Mouse (Mus musculus): ENCODE data around the gene Erv3. TPM values are rescaled to one million over a fixed set of nuclear protein-coding genes. Genes with fewer than 3 reads are reported as not detected.

Erv3 gene
- polyA plus RNA-seq, 1 experiment from 2014 or later: not detected

DNA sequence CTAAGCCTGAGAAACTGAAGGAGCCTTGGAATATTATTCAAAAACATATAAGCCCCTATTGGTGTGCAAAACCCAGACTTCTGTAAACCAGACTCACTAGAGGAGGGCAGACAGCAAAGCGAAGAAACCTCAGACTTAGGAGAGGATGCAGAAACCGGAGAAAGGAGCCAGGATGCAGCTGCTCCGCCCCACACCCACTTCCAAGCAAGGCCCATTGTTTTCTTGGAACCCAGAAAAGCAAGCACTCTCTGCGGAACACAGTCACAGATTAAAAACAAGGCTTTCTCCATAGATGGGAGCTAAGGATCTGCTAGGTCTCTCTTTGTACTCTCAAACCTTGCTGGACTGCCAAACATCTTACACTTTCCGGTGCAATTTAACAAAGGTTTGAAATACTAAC lies 33.0 kb upstream of the Erv3 start:
- no peaks in the 10 kb centered on the region for H3K9me3 ChIP-seq
- no peak overlapping the region for H3K27ac ChIP-seq
- H3K36me3 ChIP-seq: no peaks in the 10 kb centered on the region
- peaks cover 36% of the 10 kb centered on the region for H3K4me1 ChIP-seq
- no peaks in the 10 kb centered on the region for H3K27me3 ChIP-seq (ENCODE audit: insufficient read depth, poor library complexity, severe bottlenecking)
- 53% methylated on average over 5 of the region's 5 CpGs for WGBS
- DNase-seq (ENCODE audit: low spot score): peak; percentile 69
- no peak overlapping the region for H3K4me3 ChIP-seq

DNA sequence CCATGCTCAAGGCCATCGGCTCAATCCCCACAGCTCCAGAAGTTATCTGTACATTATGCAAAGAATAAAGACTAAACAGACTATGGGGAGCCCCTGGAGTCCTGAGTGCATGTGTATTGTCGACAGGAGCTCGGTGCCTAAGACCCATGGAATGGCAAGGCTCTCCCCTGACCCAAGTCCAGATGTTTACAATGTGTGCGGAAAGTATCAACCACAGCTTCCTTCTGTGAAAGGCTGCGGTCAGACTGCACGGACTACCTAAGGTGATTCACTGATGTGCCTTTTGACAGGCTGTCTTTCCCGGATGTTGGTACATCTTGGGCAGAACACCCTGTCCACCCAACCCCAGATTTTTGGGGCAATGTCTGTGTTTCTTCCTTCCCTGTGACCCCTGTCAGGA lies 28.7 kb upstream of the Erv3 start:
- Histone ChIP-seq H3K4me3 (no peak overlapping the region), H3K27ac (no peak overlapping the region), H3K36me3 (no peaks in the 10 kb centered on the region), H3K4me1 (peaks cover 40% of the 10 kb centered on the region), H3K9me3 (no peaks in the 10 kb centered on the region), H3K27me3 (ENCODE audit: insufficient read depth, poor library complexity, severe bottlenecking) (no peaks in the 10 kb centered on the region)
- no peak for DNase-seq (ENCODE audit: low spot score)
- WGBS: 76% methylated on average over 7 of the region's 7 CpGs

DNA sequence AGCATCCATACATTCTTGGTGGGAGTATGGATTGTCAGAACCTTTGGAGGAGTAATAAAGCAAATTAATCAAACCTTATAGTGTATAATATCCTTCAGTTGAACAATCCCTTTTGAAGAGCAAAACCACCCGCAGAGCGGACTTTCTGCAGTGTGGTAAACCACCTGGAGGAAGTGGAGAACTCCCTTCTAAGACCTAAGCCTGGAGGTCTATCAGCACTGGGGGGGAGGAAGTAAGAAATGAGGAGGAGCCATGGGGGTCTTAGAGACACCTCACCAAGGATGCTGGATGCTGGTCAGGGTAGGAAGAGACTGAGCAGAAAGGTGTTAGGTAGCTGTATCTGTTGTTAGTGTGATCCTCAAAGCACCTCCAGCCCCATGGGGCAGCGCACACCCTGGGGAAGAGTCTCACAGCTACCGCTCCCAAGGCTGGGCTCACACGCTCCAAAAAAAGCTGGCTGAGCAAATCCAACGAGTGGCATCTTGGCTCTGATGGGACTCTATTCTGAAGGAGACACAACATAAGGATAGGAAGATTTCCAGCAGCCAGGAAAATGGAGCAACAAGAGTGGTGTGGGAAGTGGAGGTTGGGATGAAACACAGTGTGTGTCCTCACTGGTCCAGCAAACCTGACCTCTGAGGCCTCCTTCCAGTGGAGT lies 27.1 kb upstream of the Erv3 start:
- Histone ChIP-seq H3K36me3 (no peaks in the 10 kb centered on the region), H3K27ac (no peak overlapping the region), H3K4me3 (no peak overlapping the region), H3K27me3 (ENCODE audit: insufficient read depth, poor library complexity, severe bottlenecking) (no peaks in the 10 kb centered on the region), H3K4me1 (peaks cover 37% of the 10 kb centered on the region), H3K9me3 (no peaks in the 10 kb centered on the region)
- 78% methylated on average over 6 of the region's 6 CpGs for WGBS
- no peak for DNase-seq (ENCODE audit: low spot score)

DNA sequence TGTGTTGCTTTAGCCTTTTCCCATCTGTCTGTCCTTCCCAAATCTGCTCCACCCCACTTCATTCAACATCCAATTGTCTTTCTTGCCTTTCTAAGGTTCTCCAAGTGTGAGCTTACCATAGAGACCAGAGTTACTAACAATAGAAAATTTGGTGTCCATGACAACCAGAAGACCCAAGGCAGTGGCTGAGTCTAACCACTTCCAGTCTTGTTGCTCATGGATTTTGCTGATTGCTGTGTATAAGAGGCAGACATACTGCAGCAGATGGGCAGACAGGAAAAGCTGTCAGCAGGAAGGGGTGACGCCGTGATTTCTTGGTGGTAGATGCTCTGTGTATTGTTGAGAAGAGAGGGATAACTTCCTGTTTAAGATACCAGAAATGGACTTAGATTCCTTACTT lies 23.6 kb upstream of the Erv3 start:
- H3K4me3 ChIP-seq: no peak overlapping the region
- 41% methylated on average over 2 of the region's 2 CpGs for WGBS

DNA sequence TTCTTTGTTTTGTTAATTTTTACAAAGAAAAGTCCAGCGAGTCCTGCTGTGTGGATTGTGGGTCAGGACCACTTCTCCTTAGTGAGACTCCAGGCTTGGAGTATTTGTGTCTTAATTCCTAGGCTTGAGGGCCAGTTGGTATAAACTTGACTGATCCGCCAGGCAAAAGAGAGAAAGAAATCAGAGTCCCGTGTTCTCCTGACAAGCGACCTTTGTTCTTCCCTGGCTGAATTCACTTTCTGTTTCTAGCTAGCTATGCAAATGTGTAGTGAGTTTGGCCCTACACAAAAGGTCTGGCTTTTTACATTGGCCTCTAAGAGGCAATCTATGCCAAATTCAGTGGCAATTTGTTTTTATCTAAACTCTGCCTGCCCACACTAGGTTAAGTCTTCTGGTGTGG lies 22.2 kb upstream of the Erv3 start:
- no peaks in the 10 kb centered on the region for H3K27me3 ChIP-seq (ENCODE audit: insufficient read depth, poor library complexity, severe bottlenecking)
- H3K9me3 ChIP-seq: no peaks in the 10 kb centered on the region
- peaks cover 12% of the 10 kb centered on the region for H3K4me1 ChIP-seq
- WGBS: 68% methylated on average over 4 of the region's 4 CpGs
- no peak overlapping the region for H3K4me3 ChIP-seq
- H3K36me3 ChIP-seq: no peaks in the 10 kb centered on the region
- no peak for DNase-seq (ENCODE audit: low spot score)
- no peak overlapping the region for H3K27ac ChIP-seq

More for the DNA sequence above, 23.6 kb upstream of the Erv3 start:
- DNase-seq (ENCODE audit: low spot score): no peak
- no peaks in the 10 kb centered on the region for H3K9me3 ChIP-seq
- H3K4me1 ChIP-seq: peaks cover 12% of the 10 kb centered on the region
- no peak overlapping the region for H3K27ac ChIP-seq
- no peaks in the 10 kb centered on the region for H3K36me3 ChIP-seq
- H3K27me3 ChIP-seq (ENCODE audit: insufficient read depth, poor library complexity, severe bottlenecking): no peaks in the 10 kb centered on the region

DNA sequence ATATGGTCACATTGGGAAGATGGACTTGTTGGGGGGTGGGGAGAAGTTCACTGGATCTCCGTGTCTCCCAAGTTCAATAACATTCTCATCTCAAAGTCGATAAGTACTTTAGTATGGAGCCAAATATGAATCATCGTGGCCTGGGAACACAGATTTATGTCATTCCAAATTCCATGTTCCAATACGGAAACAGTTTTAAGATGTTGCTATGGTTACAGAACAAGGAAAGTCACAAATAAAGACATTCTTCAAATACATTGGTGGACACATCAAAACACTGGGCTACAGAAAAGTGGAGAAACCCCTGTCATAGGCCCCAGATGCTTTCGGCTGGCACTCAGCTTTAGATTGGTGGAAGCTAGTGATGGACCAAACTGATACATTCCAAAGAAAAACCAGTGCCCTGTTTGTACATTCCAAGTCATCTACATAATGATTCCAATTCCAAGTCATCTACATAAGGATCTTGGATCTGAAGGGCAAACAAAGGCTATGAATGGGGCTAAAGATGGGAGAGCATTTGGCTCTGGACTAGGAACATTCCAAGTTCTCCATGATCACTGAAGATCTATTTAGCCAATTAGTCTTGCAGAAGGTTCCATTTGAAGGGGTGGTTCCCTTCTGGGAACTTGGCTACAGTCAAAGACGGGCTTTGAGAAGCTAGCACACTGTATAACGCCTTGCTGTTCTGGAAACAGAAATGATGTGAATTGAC lies 17.2 kb upstream of the Erv3 start:
- Histone ChIP-seq H3K4me3 (no peak overlapping the region), H3K27me3 (ENCODE audit: insufficient read depth, poor library complexity, severe bottlenecking) (no peaks in the 10 kb centered on the region), H3K36me3 (no peaks in the 10 kb centered on the region), H3K9me3 (0 out of 2 replicates have a peak, but pooled peaks cover 3% of the 10 kb centered on the region), H3K4me1 (no peaks in the 10 kb centered on the region), H3K27ac (no peak overlapping the region)
- 89% methylated on average over 7 of the region's 7 CpGs for WGBS
- DNase-seq (ENCODE audit: low spot score): no peak

DNA sequence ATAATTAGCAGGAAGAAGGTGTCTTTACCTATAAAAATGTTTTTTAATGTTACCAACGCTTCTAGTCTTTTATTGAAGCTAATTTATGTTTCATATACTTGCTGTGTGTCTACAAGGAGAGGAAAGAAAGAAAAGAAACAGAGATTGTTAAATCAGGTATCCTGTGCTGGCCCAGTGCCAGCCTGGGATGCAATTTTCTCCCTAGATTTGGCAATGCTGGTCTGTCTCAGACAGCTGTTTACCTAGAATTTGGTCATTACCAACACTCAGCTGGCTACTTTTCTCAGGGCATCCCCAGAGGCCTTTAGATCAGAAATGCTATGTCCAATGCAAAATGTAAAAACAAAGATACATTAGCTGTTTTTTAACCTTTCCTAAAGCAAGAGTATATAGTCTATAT lies 13.8 kb upstream of the Erv3 start:
- H3K27ac ChIP-seq: no peak overlapping the region
- H3K4me1 ChIP-seq: no peaks in the 10 kb centered on the region
- H3K4me3 ChIP-seq: no peak overlapping the region
- 50% methylated on average over 1 of the region's 1 CpGs for WGBS
- H3K36me3 ChIP-seq: no peaks in the 10 kb centered on the region
- no peak for DNase-seq (ENCODE audit: low spot score)
- H3K9me3 ChIP-seq: 0 out of 2 replicates have a peak, but pooled peaks cover 3% of the 10 kb centered on the region
- H3K27me3 ChIP-seq (ENCODE audit: insufficient read depth, poor library complexity, severe bottlenecking): no peaks in the 10 kb centered on the region

DNA sequence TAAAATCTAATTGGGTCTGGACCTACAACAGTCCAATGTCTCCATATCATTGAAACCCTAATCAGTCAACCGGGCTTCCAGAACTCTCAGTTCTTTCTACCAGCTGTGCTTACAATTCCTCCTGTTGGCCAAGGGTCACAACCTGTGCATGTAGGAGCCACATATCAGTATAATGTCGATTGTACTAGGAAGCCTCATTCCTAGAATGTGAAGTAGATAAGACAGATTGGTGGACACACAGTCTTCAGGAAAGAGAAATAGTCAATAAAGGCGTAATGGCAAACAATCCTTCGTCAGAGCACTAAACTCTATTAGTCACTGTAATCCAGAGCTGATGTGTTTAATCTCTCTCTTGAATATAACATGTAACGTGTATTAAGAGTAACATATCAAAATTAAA lies 9.4 kb upstream of the Erv3 start:
- WGBS: 81% methylated on average over 5 of the region's 5 CpGs
- H3K4me1 ChIP-seq: no peaks in the 10 kb centered on the region
- no peaks in the 10 kb centered on the region for H3K36me3 ChIP-seq
- DNase-seq (ENCODE audit: low spot score): no peak
- H3K27me3 ChIP-seq (ENCODE audit: insufficient read depth, poor library complexity, severe bottlenecking): no peaks in the 10 kb centered on the region
- no peak overlapping the region for H3K4me3 ChIP-seq
- 0 out of 2 replicates have a peak, but pooled peaks cover 3% of the 10 kb centered on the region for H3K9me3 ChIP-seq
- H3K27ac ChIP-seq: no peak overlapping the region

DNA sequence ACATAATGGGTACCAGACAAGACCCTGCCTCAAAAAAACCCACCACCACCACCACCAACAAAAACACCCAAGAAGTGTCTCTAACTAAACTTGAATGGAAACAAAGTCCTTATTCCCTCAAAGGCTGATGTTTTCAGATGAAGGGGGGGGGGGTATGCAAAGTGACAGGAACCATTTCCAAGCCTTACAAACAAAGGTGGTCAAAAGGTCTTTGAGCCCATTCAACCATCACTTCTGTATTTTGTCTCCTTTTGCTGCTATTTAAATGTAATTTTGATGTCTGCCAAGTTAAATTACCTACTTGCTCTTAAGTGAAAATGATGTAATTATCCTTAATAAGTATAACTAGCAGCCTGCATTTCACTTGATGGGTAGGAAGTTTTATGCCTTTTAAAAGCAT lies 7.1 kb upstream of the Erv3 start:
- H3K4me3 ChIP-seq: no peak overlapping the region

DNA sequence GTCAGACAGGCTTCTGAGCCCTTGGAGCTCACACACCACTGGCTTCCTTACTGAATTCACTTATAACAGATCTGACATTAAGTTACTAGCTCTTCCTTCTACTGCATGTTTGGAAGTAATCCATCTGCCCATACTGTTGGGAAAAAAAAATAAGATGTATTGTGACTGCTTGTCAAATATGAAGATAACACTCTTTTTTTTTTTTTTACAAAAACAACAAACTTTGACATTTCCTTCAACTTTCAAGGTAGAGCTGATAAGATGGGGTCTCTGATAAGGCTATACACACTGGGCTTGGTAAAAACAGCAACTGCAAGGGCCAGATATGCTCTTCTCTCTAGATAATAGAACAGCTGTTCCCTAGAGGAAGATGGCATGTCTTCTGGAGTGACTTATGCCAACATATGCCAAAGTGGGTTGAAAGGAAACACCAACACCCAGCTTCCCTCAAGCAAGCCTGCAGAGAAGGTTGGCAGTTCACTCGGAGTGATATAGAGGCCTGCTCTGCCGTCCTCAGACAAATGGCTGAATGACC lies 4.8 kb upstream of the Erv3 start:
- Histone ChIP-seq H3K4me1 (peaks cover 11% of the 10 kb centered on the region), H3K4me3 (no peak overlapping the region), H3K36me3 (no peaks in the 10 kb centered on the region), H3K27ac (no peak overlapping the region), H3K27me3 (ENCODE audit: insufficient read depth, poor library complexity, severe bottlenecking) (no peaks in the 10 kb centered on the region), H3K9me3 (no peaks in the 10 kb centered on the region)
- no peak for DNase-seq (ENCODE audit: low spot score)
- WGBS: 77% methylated on average over 2 of the region's 2 CpGs

More for the DNA sequence above, 7.1 kb upstream of the Erv3 start:
- Histone ChIP-seq H3K27me3 (ENCODE audit: insufficient read depth, poor library complexity, severe bottlenecking) (no peaks in the 10 kb centered on the region), H3K36me3 (no peaks in the 10 kb centered on the region), H3K4me1 (peaks cover 11% of the 10 kb centered on the region), H3K27ac (no peak overlapping the region), H3K9me3 (no peaks in the 10 kb centered on the region)
- no peak for DNase-seq (ENCODE audit: low spot score)

DNA sequence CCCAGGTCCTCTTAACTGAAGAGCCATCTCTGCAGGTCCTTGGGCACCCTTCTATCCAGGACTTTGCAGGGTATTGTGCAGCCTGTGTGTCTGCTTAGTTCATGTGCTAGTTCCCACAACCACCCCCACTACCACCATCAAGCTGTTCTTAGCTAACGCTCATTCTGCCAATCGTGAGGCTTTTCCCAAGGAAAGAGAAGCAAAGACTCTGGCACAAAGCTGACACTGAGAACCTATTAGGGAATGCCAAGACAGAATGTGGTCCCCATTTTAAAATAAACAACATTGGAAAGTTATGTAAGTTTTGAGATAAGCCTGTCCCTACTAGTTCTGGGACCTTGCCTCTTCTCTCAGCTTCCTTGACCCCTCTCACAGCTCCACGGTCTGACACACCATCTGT lies 3.9 kb upstream of the Erv3 start:
- H3K27ac ChIP-seq: no peak overlapping the region
- H3K27me3 ChIP-seq (ENCODE audit: insufficient read depth, poor library complexity, severe bottlenecking): no peaks in the 10 kb centered on the region
- no peak for DNase-seq (ENCODE audit: low spot score)
- H3K9me3 ChIP-seq: no peaks in the 10 kb centered on the region
- H3K4me3 ChIP-seq: no peak overlapping the region
- no peaks in the 10 kb centered on the region for H3K36me3 ChIP-seq
- 57% methylated on average over 3 of the region's 3 CpGs for WGBS
- peaks cover 11% of the 10 kb centered on the region for H3K4me1 ChIP-seq

DNA sequence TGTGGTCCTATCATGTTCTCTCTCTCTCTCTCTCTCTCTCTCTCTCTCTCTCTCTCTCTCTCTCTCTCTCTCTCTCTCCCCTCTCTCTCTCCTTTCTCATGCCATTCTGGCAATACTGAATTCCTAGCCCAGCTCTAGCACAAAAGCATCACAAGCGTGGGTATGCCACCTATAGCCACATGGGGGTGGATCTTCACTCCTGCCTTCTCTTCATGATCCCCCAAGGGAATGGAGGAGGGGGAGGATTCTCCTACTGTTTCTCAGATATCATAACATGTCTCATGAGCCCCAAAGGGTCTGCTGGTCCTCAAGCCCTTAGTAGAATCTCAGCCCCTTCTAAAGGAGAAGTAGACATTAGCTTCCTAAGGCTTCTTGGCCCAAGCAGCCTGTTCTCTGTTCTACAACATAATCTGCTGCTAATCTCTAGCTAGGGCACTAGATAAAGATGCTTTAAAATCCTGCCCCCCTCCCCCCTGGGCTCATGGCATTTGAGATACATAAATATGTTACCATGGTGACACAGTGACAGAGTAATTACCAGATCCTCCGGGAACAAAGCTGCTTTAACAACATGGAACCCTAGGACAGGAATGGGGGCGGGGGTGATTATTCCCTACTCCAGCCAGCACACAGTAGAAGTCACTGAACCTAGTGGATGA lies 3.2 kb upstream of the Erv3 start:
- no peaks in the 10 kb centered on the region for H3K36me3 ChIP-seq
- DNase-seq (ENCODE audit: low spot score): no peak
- H3K4me3 ChIP-seq: no peak overlapping the region
- no peaks in the 10 kb centered on the region for H3K27me3 ChIP-seq (ENCODE audit: insufficient read depth, poor library complexity, severe bottlenecking)
- H3K27ac ChIP-seq: no peak overlapping the region
- H3K4me1 ChIP-seq: peaks cover 14% of the 10 kb centered on the region
- WGBS: 65% methylated on average over 3 of the region's 3 CpGs
- H3K9me3 ChIP-seq: no peaks in the 10 kb centered on the region

DNA sequence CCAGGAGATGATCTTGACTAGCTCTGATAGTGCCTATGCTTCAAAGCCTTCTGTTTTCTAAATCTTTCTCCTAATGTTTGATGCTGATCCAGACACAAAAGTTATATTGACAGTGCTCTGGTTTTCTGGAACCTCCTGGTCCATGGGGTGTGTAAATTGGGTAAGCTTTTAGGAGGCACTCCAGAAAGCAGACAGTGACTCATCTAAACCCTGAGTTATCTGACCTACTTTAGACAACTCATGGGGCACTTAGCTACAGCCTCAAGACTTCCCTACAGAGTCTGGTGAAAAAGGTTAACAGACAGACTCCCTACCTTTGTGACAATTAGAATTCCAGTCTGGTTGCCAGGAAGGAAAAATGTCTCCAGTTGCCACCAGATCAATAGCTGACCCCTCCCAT lies 1.7 kb downstream of the Erv3 start:
- no peaks in the 10 kb centered on the region for H3K9me3 ChIP-seq
- 0 out of 2 replicates have a peak, but pooled peaks cover 8% of the 10 kb centered on the region for H3K4me1 ChIP-seq
- DNase-seq (ENCODE audit: low spot score): no peak
- no peaks in the 10 kb centered on the region for H3K36me3 ChIP-seq
- H3K27ac ChIP-seq: no peak overlapping the region
- H3K27me3 ChIP-seq (ENCODE audit: insufficient read depth, poor library complexity, severe bottlenecking): no peaks in the 10 kb centered on the region
- H3K4me3 ChIP-seq: no peak overlapping the region

Measured in heart, embryonic 10.5 days (tissue).